Mouse (Mus musculus) midbrain, embryonic 13.5 days (tissue): ENCODE measurements around the gene Matk. TPM values are rescaled to one million over a fixed set of nuclear protein-coding genes. Genes with fewer than 3 reads are reported as not detected.
A peak's percentile ranks its signal among the peaks of the same experiment; 100 is the strongest.

Experiments
- ATAC-seq: fragments of 200-750 bp; cut with Nextera tagmentation; 2 replicates; pipeline ENCODE4 v1.8.0; 2017; ENCODE audit warnings: mild to moderate bottlenecking, moderate TSS enrichment, moderate library complexity
- H3K27ac ChIP-seq: fragments of 300-500 bp; sonication (generic); 2 replicates; pipeline ENCODE4 v1.5.1; 2015; ENCODE audit warnings: inconsistent platforms, mild to moderate bottlenecking, moderate library complexity
- H3K27me3 ChIP-seq: fragments of 300-500 bp; sonication (generic); 2 replicates; pipeline ENCODE4 v1.6.1; 2015; ENCODE audit warnings: mild to moderate bottlenecking, inconsistent platforms
- H3K36me3 ChIP-seq: fragments of 300-500 bp; sonication (generic); 2 replicates; pipeline ENCODE4 v1.6.1; 2015; ENCODE audit warnings: mild to moderate bottlenecking, inconsistent platforms
- H3K4me1 ChIP-seq: fragments of 300-500 bp; sonication (generic); replicated peaks from 2 replicates; pipeline ENCODE4 v1.6.1; 2015; ENCODE audit warnings: inconsistent platforms
- H3K4me2 ChIP-seq: fragments of 300-500 bp; sonication (generic); replicated peaks from 2 replicates; pipeline ENCODE4 v1.6.1; 2015; ENCODE audit warnings: moderate library complexity, mild to moderate bottlenecking, inconsistent platforms
- H3K4me3 ChIP-seq: fragments of 300-500 bp; sonication (generic); replicated peaks from 2 replicates; pipeline ENCODE4 v1.5.1; 2015; ENCODE audit warnings: mild to moderate bottlenecking, inconsistent platforms
- H3K9ac ChIP-seq: fragments of 300-500 bp; sonication (generic); replicated peaks from 2 replicates; pipeline ENCODE4 v1.6.1; 2015; ENCODE audit warnings: mild to moderate bottlenecking, inconsistent platforms
- H3K9me3 ChIP-seq: fragments of 300-500 bp; sonication (generic); 2 replicates; pipeline ENCODE4 v1.6.1; 2016; ENCODE audit warnings: mild to moderate bottlenecking, inconsistent platforms
- WGBS: fragments of 180-500 bp; shearing (Covaris S2); methylation state at CpG from one replicate; pipeline ENCODE4 v1.1.7; 2015; 5-methylcytosine and 5-hydroxymethylcytosine counted together
- polyA plus RNA-seq: library from polyadenylated mRNA; unstranded; fragments of >200 nt; fragmentation: Nextera tagmentation; extraction: Ambion mirVana; gene quantifications from 2 replicates; pipeline ENCODE4 v1.2.1, GENCODE M21; 2015

The Matk gene
- polyA plus RNA-seq, 1 experiment from 2014 or later = 8.8 TPM

- Histone ChIP-seq H3K4me3 (no peak overlapping the region), H3K27ac (no peak overlapping the region), H3K9me3 (no peaks in the 10 kb centered on the region), H3K27me3 (peaks cover 40% of the 10 kb centered on the region), H3K9ac (0 out of 2 replicates have a peak overlapping the region, but pooled peaks have one; percentile 1), H3K4me2 (no peak overlapping the region), H3K4me1 (peaks cover 2% of the 10 kb centered on the region), H3K36me3 (peaks cover 18% of the 10 kb centered on the region; the same call in 1 of the 2 replicates)
- ATAC-seq = no peak
- WGBS = 90% methylated on average over 6 of the region's 6 CpGs
These were observed 7.6 kb upstream of the Matk start for GRCm38 (mm10) chr10:81245166-81245565.

GRCm38 (mm10) chr10:81247804-81248203 lies 4.9 kb upstream of the Matk start:
- no peak for ATAC-seq
- Histone ChIP-seq H3K4me1 (peaks cover 6% of the 10 kb centered on the region), H3K27ac (no peak overlapping the region), H3K4me2 (no peak overlapping the region), H3K4me3 (no peak overlapping the region), H3K9ac (no peak overlapping the region), H3K9me3 (no peaks in the 10 kb centered on the region), H3K36me3 (peaks cover 18% of the 10 kb centered on the region; the same call in 1 of the 2 replicates), H3K27me3 (peaks cover 46% of the 10 kb centered on the region)
- 91% methylated on average over 2 of the region's 2 CpGs for WGBS

GRCm38 (mm10) chr10:81249442-81249841 lies 3.3 kb upstream of the Matk start:
- H3K9me3 ChIP-seq = no peaks in the 10 kb centered on the region
- 84% methylated on average over 8 of the region's 8 CpGs for WGBS
- no peak overlapping the region for H3K4me2 ChIP-seq
- no peak overlapping the region for H3K4me3 ChIP-seq
- peaks cover 12% of the 10 kb centered on the region; the same call in 1 of the 2 replicates for H3K36me3 ChIP-seq
- no peak overlapping the region for H3K9ac ChIP-seq
- H3K27ac ChIP-seq = no peak overlapping the region
- H3K27me3 ChIP-seq = peaks cover 45% of the 10 kb centered on the region
- ATAC-seq = no peak
- H3K4me1 ChIP-seq = peaks cover 11% of the 10 kb centered on the region

- no peak for ATAC-seq
- peaks cover 35% of the 10 kb centered on the region for H3K4me1 ChIP-seq
- H3K27ac ChIP-seq = no peak overlapping the region
- H3K36me3 ChIP-seq = peaks cover 3% of the 10 kb centered on the region; the same call in 1 of the 2 replicates
- H3K9ac ChIP-seq = no peak overlapping the region
- no peak overlapping the region for H3K4me3 ChIP-seq
- no peak overlapping the region for H3K4me2 ChIP-seq
- H3K9me3 ChIP-seq = no peaks in the 10 kb centered on the region
- 74% methylated on average over 1 of the region's 1 CpGs for WGBS
- H3K27me3 ChIP-seq = peaks cover 85% of the 10 kb centered on the region
These were observed 2.2 kb downstream of the Matk start for GRCm38 (mm10) chr10:81254886-81255285.

- H3K9me3 ChIP-seq = 0 out of 2 replicates have a peak, but pooled peaks cover 7% of the 10 kb centered on the region
- ATAC-seq = 0 out of 2 replicates have a peak, but pooled peaks have one; percentile 21
- peaks cover 72% of the 10 kb centered on the region for H3K27me3 ChIP-seq
- H3K4me2 ChIP-seq = peak overlapping the region; percentile 76
- H3K9ac ChIP-seq = peak overlapping the region; percentile 62
- H3K4me1 ChIP-seq = peaks cover 35% of the 10 kb centered on the region
- H3K36me3 ChIP-seq = peaks cover 12% of the 10 kb centered on the region
- 2% methylated on average over 62 of the region's 62 CpGs for WGBS
- H3K27ac ChIP-seq = no peak overlapping the region
- peak overlapping the region; percentile 45 for H3K4me3 ChIP-seq
These were observed 4.7 kb downstream of the Matk start for GRCm38 (mm10) chr10:81257158-81258039.

- no peak overlapping the region for H3K27ac ChIP-seq
- peak; percentile 7; the same call in 1 of the 2 replicates for ATAC-seq
- peaks cover 30% of the 10 kb centered on the region for H3K36me3 ChIP-seq
- H3K27me3 ChIP-seq = peaks cover 54% of the 10 kb centered on the region
- H3K9ac ChIP-seq = 0 out of 2 replicates have a peak overlapping the region, but pooled peaks have one; percentile 6
- 0 out of 2 replicates have a peak, but pooled peaks cover 7% of the 10 kb centered on the region for H3K9me3 ChIP-seq
- no peak overlapping the region for H3K4me2 ChIP-seq
- H3K4me1 ChIP-seq = peaks cover 26% of the 10 kb centered on the region
- H3K4me3 ChIP-seq = no peak overlapping the region
- 42% methylated on average over 21 of the region's 21 CpGs for WGBS
These were observed 6.6 kb downstream of the Matk start for GRCm38 (mm10) chr10:81259225-81259884.

- H3K4me2 ChIP-seq = no peak overlapping the region
- 95% methylated on average over 4 of the region's 4 CpGs for WGBS
- no peak overlapping the region for H3K27ac ChIP-seq
- no peak overlapping the region for H3K9ac ChIP-seq
- H3K4me3 ChIP-seq = no peak overlapping the region
- peaks cover 46% of the 10 kb centered on the region for H3K27me3 ChIP-seq
- ATAC-seq = no peak
- H3K9me3 ChIP-seq = 0 out of 2 replicates have a peak, but pooled peaks cover 7% of the 10 kb centered on the region
- H3K36me3 ChIP-seq = peaks cover 42% of the 10 kb centered on the region
- peaks cover 34% of the 10 kb centered on the region for H3K4me1 ChIP-seq
These were observed 8.3 kb downstream of the Matk start for GRCm38 (mm10) chr10:81261025-81261424.

GRCm38 (mm10) chr10:81265540-81265939 lies 12.8 kb downstream of the Matk start:
- peaks cover 3% of the 10 kb centered on the region; the same call in 1 of the 2 replicates for H3K27me3 ChIP-seq
- peak overlapping the region; percentile 60 for H3K4me2 ChIP-seq
- H3K9ac ChIP-seq = peak overlapping the region; percentile 75

GRCm38 (mm10) chr10:81266211-81267105 lies 13.7 kb downstream of the Matk start, which contains the start of the genes Mrpl54 and Apba3:
Mrpl54 (minus strand) TSS chr10:81266934.
Apba3 (plus strand) TSS chr10:81266960.
- H3K27ac ChIP-seq = peak within 1 kb of the TSS; percentile 84
- peak; percentile 92 for ATAC-seq
- peak within 1 kb of the TSS; percentile 66 for H3K4me3 ChIP-seq
- H3K4me1 ChIP-seq = peaks cover 27% of the 10 kb centered on the region
- H3K4me2 ChIP-seq = peak within 1 kb of the TSS; percentile 60
- under 1% methylated on average over 48 of the region's 48 CpGs for WGBS
- peak within 1 kb of the TSS; percentile 75 for H3K9ac ChIP-seq
- no peaks in the 10 kb centered on the region for H3K27me3 ChIP-seq
- no peaks in the 10 kb centered on the region for H3K9me3 ChIP-seq
- H3K36me3 ChIP-seq = peaks cover 39% of the 10 kb centered on the region

More at GRCm38 (mm10) chr10:81265540-81265939, 12.8 kb downstream of the Matk start:
- ATAC-seq = peak; percentile 0; the same call in 1 of the 2 replicates
- peaks cover 27% of the 10 kb centered on the region for H3K4me1 ChIP-seq
- 0 out of 2 replicates have a peak, but pooled peaks cover 5% of the 10 kb centered on the region for H3K9me3 ChIP-seq
- peak overlapping the region; percentile 66 for H3K4me3 ChIP-seq
- no peak overlapping the region for H3K27ac ChIP-seq
- WGBS = 95% methylated on average over 8 of the region's 8 CpGs
- peaks cover 40% of the 10 kb centered on the region for H3K36me3 ChIP-seq

- H3K36me3 ChIP-seq = peaks cover 49% of the 10 kb centered on the region
- peak overlapping the region; percentile 85 for H3K4me2 ChIP-seq
- no peaks in the 10 kb centered on the region for H3K27me3 ChIP-seq
- peak; percentile 41 for ATAC-seq
- peak overlapping the region; percentile 84 for H3K9ac ChIP-seq
- no peak overlapping the region for H3K27ac ChIP-seq
- H3K4me3 ChIP-seq = peak overlapping the region; percentile 70
- no peaks in the 10 kb centered on the region for H3K9me3 ChIP-seq
- 4% methylated on average over 23 of the region's 23 CpGs for WGBS
- peaks cover 27% of the 10 kb centered on the region for H3K4me1 ChIP-seq
These were observed 15.3 kb downstream of the Matk start for GRCm38 (mm10) chr10:81268056-81268455.
